Mouse (Mus musculus): Measurements from ENCODE around the gene C530008M17Rik.

DNA sequence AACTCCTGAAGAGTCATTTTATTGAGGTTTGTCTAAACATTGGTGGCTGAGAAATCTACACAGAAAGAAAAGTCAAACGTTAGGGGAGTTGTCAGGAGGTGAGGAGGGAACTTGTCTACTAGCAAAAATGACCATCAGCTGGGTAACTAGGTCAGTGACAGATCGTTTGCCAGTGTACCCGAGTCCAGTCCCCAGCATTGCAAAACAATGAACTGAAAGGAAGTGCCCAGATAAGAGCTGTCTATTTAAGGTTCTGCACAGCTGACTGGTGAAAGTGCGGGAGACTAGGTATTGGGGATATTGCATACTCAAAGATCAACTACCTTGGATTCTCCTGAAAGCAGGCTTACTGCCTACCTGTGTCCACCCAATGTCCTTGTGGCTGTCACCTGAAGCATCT is 245.8 kb downstream of the C530008M17Rik start:
- TF ChIP-seq CTCF (conservative IDR thresholded peaks at IDR 0.05; ENCODE audit: low read length), result no peak
- TF ChIP-seq NANOG (IDR thresholded peaks at IDR 0.05; ENCODE audit: borderline replicate concordance, low read length), result no peak

Measured in E14TG2a.4 (cell line).